Mouse (Mus musculus) embryonic facial prominence, embryonic 13.5 days (tissue): ENCODE data around the gene Ankmy2. TPM values are rescaled to one million over a fixed set of nuclear protein-coding genes. Genes with fewer than 3 reads are reported as not detected.

ENCODE experiments used
- ATAC-seq: fragments of 200-750 bp; cut with Nextera tagmentation; 2 replicates; pipeline ENCODE4 v1.8.0; 2017; ENCODE audit warnings: low read depth; ENCODE audit not compliant: insufficient number of reproducible peaks, insufficient read depth, low FRiP score, low TSS enrichment
- H3K27ac ChIP-seq: fragments of 300-500 bp; sonication (generic); 2 replicates; pipeline ENCODE4 v1.5.1; 2015; ENCODE audit warnings: moderate library complexity, mild to moderate bottlenecking, inconsistent platforms
- H3K27me3 ChIP-seq: fragments of 300-500 bp; sonication (generic); 2 replicates; pipeline ENCODE4 v1.6.1; 2015; ENCODE audit warnings: mild to moderate bottlenecking, inconsistent platforms
- H3K36me3 ChIP-seq: fragments of 300-500 bp; sonication (generic); 2 replicates; pipeline ENCODE4 v1.6.1; 2015; ENCODE audit warnings: mild to moderate bottlenecking, inconsistent platforms
- H3K4me1 ChIP-seq: fragments of 300-500 bp; sonication (generic); 2 replicates; pipeline ENCODE4 v1.6.1; 2015; ENCODE audit warnings: inconsistent platforms
- H3K4me2 ChIP-seq: fragments of 300-500 bp; sonication (generic); 2 replicates; pipeline ENCODE4 v1.6.1; 2015; ENCODE audit warnings: moderate library complexity, mild to moderate bottlenecking, inconsistent platforms
- H3K4me3 ChIP-seq: fragments of 300-500 bp; sonication (generic); 2 replicates; pipeline ENCODE4 v1.5.1; 2015; ENCODE audit warnings: mild to moderate bottlenecking, inconsistent platforms
- H3K9ac ChIP-seq: fragments of 300-500 bp; sonication (generic); 2 replicates; pipeline ENCODE4 v1.6.1; 2015; ENCODE audit warnings: mild to moderate bottlenecking, inconsistent platforms
- H3K9me3 ChIP-seq: fragments of 300-500 bp; sonication (generic); 2 replicates; pipeline ENCODE4 v1.6.1; 2016; ENCODE audit warnings: inconsistent platforms
- WGBS: fragments of 180-500 bp; shearing (Covaris S2); methylation state at CpG from one replicate; pipeline ENCODE4 v1.1.7; 2015; ENCODE audit warnings: mixed read lengths; 5-methylcytosine and 5-hydroxymethylcytosine counted together
- polyA plus RNA-seq: library from polyadenylated mRNA; unstranded; fragments of >200 nt; fragmentation: Nextera tagmentation; extraction: Ambion mirVana; gene quantifications from 2 replicates; pipeline ENCODE4 v1.2.1, GENCODE M21; 2015

The Ankmy2 gene
- polyA plus RNA-seq, 1 experiment from 2014 or later = 40.4 TPM

GRCm38 (mm10) chr12:36207800-36208148 lies 50.9 kb downstream of the Ankmy2 start:
- no peak overlapping the region for H3K4me2 ChIP-seq
- H3K36me3 ChIP-seq = no peaks in the 10 kb centered on the region
- no peak overlapping the region for H3K9ac ChIP-seq
- 88% methylated on average over 7 of the region's 7 CpGs for WGBS
- ATAC-seq = no peak
- peaks cover 3% of the 10 kb centered on the region; the same call in 1 of the 2 replicates for H3K4me1 ChIP-seq
- no peaks in the 10 kb centered on the region for H3K9me3 ChIP-seq
- H3K4me3 ChIP-seq = no peak overlapping the region
- no peak overlapping the region for H3K27ac ChIP-seq
- no peaks in the 10 kb centered on the region for H3K27me3 ChIP-seq

- WGBS = 77% methylated on average over 19 of the region's 19 CpGs
- Histone ChIP-seq H3K4me2 (no peak overlapping the region), H3K4me3 (no peak overlapping the region)
Observed at GRCm38 (mm10) chr12:36208456-36208855, 51.5 kb downstream of the Ankmy2 start.

GRCm38 (mm10) chr12:36210096-36210495 lies 53.2 kb downstream of the Ankmy2 start:
- Histone ChIP-seq H3K4me1 (peaks cover 3% of the 10 kb centered on the region; the same call in 1 of the 2 replicates), H3K9ac (no peak overlapping the region), H3K36me3 (no peaks in the 10 kb centered on the region), H3K4me3 (no peak overlapping the region), H3K9me3 (no peaks in the 10 kb centered on the region), H3K4me2 (no peak overlapping the region), H3K27me3 (0 out of 2 replicates have a peak, but pooled peaks cover 4% of the 10 kb centered on the region), H3K27ac (no peak overlapping the region)
- ATAC-seq = no peak
- 83% methylated on average over 4 of the region's 4 CpGs for WGBS

More at GRCm38 (mm10) chr12:36208456-36208855, 51.5 kb downstream of the Ankmy2 start:
- ATAC-seq = no peak
- H3K4me1 ChIP-seq = peaks cover 3% of the 10 kb centered on the region; the same call in 1 of the 2 replicates
- H3K27me3 ChIP-seq = no peaks in the 10 kb centered on the region
- H3K27ac ChIP-seq = no peak overlapping the region
- no peaks in the 10 kb centered on the region for H3K9me3 ChIP-seq
- H3K9ac ChIP-seq = no peak overlapping the region
- H3K36me3 ChIP-seq = no peaks in the 10 kb centered on the region

- Histone ChIP-seq H3K27ac (no peak overlapping the region), H3K27me3 (0 out of 2 replicates have a peak, but pooled peaks cover 4% of the 10 kb centered on the region), H3K4me2 (no peak overlapping the region), H3K9ac (no peak overlapping the region), H3K4me3 (no peak overlapping the region), H3K36me3 (no peaks in the 10 kb centered on the region), H3K4me1 (peaks cover 14% of the 10 kb centered on the region), H3K9me3 (no peaks in the 10 kb centered on the region)
- no peak for ATAC-seq
- WGBS = 49% methylated on average over 8 of the region's 8 CpGs
Observed at GRCm38 (mm10) chr12:36214389-36215148, 57.7 kb downstream of the Ankmy2 start.

DNA sequence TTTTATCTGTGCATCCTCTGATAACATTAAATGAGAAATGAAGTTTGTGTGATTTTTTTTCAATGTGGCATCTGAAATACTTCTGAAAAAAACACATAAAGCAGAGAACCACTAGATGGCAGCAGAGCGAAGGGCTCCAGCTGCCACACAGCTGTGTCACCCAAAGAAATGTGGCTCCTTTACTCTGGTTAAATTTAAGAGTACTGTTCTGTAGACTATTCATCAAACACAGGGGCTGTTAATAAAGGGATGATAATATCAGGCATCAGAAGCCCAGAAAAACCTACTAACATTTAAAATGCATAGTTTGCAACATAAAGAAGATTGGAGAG lies 58.2 kb downstream of the Ankmy2 start:
- Histone ChIP-seq H3K27ac (no peak overlapping the region), H3K9ac (no peak overlapping the region), H3K4me2 (no peak overlapping the region), H3K4me3 (no peak overlapping the region), H3K9me3 (no peaks in the 10 kb centered on the region), H3K27me3 (0 out of 2 replicates have a peak, but pooled peaks cover 4% of the 10 kb centered on the region), H3K4me1 (peaks cover 14% of the 10 kb centered on the region), H3K36me3 (no peaks in the 10 kb centered on the region)
- WGBS = 2% methylated on average over 1 of the region's 1 CpGs
- no peak for ATAC-seq

DNA sequence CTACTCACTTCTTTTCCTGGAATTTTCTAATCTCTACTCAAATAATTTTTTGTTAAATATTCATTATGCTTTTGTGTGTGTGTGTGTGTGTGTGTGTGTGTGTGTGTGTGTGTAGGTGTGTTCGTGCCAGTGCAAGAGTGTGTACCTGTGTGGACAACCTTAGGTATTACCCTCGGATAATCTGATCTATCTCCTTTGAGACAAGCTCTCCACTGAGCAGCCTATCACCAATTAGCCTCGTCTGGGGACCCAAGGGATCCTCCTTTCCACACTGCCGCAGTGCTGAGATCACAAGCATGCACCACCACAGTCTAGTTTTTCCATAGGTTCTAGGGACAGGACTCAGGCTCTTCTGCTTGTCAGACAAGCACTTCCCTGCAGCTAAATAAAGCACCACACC lies 59.3 kb downstream of the Ankmy2 start:
- Histone ChIP-seq H3K4me1 (peaks cover 14% of the 10 kb centered on the region), H3K4me3 (no peak overlapping the region), H3K9me3 (no peaks in the 10 kb centered on the region), H3K27ac (no peak overlapping the region), H3K27me3 (0 out of 2 replicates have a peak, but pooled peaks cover 4% of the 10 kb centered on the region), H3K9ac (no peak overlapping the region), H3K36me3 (no peaks in the 10 kb centered on the region), H3K4me2 (no peak overlapping the region)
- ATAC-seq = 0 out of 2 replicates have a peak, but pooled peaks have one; percentile 37
- 56% methylated on average over 4 of the region's 4 CpGs for WGBS

GRCm38 (mm10) chr12:36216905-36217304 lies 60.0 kb downstream of the Ankmy2 start:
- H3K9ac ChIP-seq = no peak overlapping the region
- peaks cover 14% of the 10 kb centered on the region for H3K4me1 ChIP-seq
- no peak overlapping the region for H3K4me3 ChIP-seq
- H3K4me2 ChIP-seq = no peak overlapping the region
- WGBS = 76% methylated on average over 10 of the region's 10 CpGs
- H3K36me3 ChIP-seq = no peaks in the 10 kb centered on the region
- no peak overlapping the region for H3K27ac ChIP-seq
- ATAC-seq = no peak
- H3K27me3 ChIP-seq = 0 out of 2 replicates have a peak, but pooled peaks cover 4% of the 10 kb centered on the region
- no peaks in the 10 kb centered on the region for H3K9me3 ChIP-seq

DNA sequence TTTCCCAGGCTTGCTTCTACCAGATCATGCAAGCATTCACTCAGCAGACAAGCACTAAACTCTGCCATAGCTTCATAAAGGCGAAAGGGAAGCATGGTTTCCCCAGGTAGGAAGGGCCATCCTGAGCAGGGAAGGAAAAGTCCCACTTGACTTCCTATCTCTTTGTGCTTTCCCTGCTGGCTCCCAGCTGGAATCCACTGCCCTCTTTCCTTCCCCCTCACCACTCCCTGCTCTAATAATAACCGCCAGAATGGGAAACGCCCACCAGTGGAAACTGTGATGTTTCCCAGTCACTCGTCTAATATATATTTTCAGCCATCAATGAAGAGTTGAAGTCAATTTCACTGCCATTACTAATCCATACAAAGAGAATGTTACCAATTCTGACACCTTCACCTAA lies 67.5 kb downstream of the Ankmy2 start:
- ATAC-seq = no peak
- no peak overlapping the region for H3K9ac ChIP-seq
- no peak overlapping the region for H3K4me3 ChIP-seq
- no peaks in the 10 kb centered on the region for H3K9me3 ChIP-seq
- H3K36me3 ChIP-seq = no peaks in the 10 kb centered on the region
- WGBS = 74% methylated on average over 4 of the region's 4 CpGs
- H3K4me1 ChIP-seq = no peaks in the 10 kb centered on the region
- no peak overlapping the region for H3K4me2 ChIP-seq
- no peaks in the 10 kb centered on the region for H3K27me3 ChIP-seq
- no peak overlapping the region for H3K27ac ChIP-seq

GRCm38 (mm10) chr12:36231386-36231785 lies 74.5 kb downstream of the Ankmy2 start:
- no peak overlapping the region for H3K4me3 ChIP-seq
- no peak for ATAC-seq
- WGBS = 82% methylated on average over 2 of the region's 2 CpGs

DNA sequence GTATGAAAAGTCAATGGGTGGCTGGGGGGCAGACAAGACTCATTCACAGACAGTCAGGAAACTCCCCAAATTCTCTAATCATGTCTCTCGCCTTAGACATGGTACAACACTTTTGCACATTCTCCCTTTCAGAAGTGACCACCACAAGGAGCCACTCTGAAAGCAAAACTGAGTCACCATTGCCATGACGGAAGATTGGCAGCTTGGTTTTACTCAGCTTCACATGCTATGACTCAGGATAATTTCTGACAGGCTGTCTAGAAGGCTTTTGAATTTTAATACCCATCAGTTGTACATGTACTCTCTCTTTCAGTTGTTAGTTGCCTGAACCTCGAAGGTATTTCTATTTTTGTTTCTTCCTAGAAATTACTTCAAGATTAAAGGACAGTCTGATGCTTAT lies 84.3 kb downstream of the Ankmy2 start:
- no peak overlapping the region for H3K27ac ChIP-seq
- no peak overlapping the region for H3K4me2 ChIP-seq

More at GRCm38 (mm10) chr12:36231386-36231785, 74.5 kb downstream of the Ankmy2 start:
- Histone ChIP-seq H3K27me3 (no peaks in the 10 kb centered on the region), H3K4me2 (no peak overlapping the region), H3K27ac (no peak overlapping the region), H3K9me3 (peaks cover 6% of the 10 kb centered on the region), H3K9ac (no peak overlapping the region), H3K36me3 (no peaks in the 10 kb centered on the region), H3K4me1 (no peaks in the 10 kb centered on the region)

More for the DNA sequence above, 84.3 kb downstream of the Ankmy2 start:
- H3K9ac ChIP-seq = no peak overlapping the region
- H3K27me3 ChIP-seq = no peaks in the 10 kb centered on the region
- ATAC-seq = no peak
- H3K4me1 ChIP-seq = no peaks in the 10 kb centered on the region
- H3K9me3 ChIP-seq = no peaks in the 10 kb centered on the region
- no peaks in the 10 kb centered on the region for H3K36me3 ChIP-seq
- whole genome bisulfite sequencing = 65% methylated on average over 3 of the region's 3 CpGs
- H3K4me3 ChIP-seq = no peak overlapping the region
